Mouse (Mus musculus): ENCODE measurements around the gene Dnaja1. TPM values are rescaled to one million over a fixed set of nuclear protein-coding genes. Genes with fewer than 3 reads are reported as not detected.

Dnaja1 gene
- total and polyA plus RNA-seq, 2 experiments from 2014 or later: 104 to 650 TPM

- DNase-seq (ENCODE audit: low spot score): peak; percentile 98
- Histone ChIP-seq H3K27ac (ENCODE audit: low read depth, low read length) (peak within 1 kb of the TSS; percentile 93), H3K4me1 (ENCODE audit: insufficient read depth, low read length) (peaks cover 12% of the 10 kb centered on the region; the same call in 1 of the 2 replicates), H3K27me3 (ENCODE audit: insufficient read depth, low read length) (no peaks in the 10 kb centered on the region), H3K36me3 (ENCODE audit: insufficient read depth, low read length) (no peaks in the 10 kb centered on the region), H3K9me3 (ENCODE audit: low read length) (no peaks in the 10 kb centered on the region), H3K4me3 (ENCODE audit: low read depth, low read length) (peak within 1 kb of the TSS; percentile 67), H3K9ac (replicated peaks; ENCODE audit: low read length, poor library complexity, severe bottlenecking) (peak within 1 kb of the TSS; percentile 65), H3K4me2 (ENCODE audit: low read depth, low read length, poor library complexity, severe bottlenecking) (peak within 1 kb of the TSS; percentile 54)
- peak; percentile 95 for ATAC-seq (ENCODE audit: low FRiP score)
- TF ChIP-seq CTCF (IDR thresholded peaks at IDR 0.05): peak; percentile 52
- under 1% methylated on average over 41 of the region's 42 CpGs for WGBS
Observed at GRCm38 (mm10) chr4:40702797-40703709, 18.9 kb upstream of the Dnaja1 start, which contains the start of gene Aptx. Gene Aptx, minus strand, starts transcription at chr4:40703194.

GRCm38 (mm10) chr4:40703710-40704275 lies 18.2 kb upstream of the Dnaja1 start:
- no peaks in the 10 kb centered on the region for H3K36me3 ChIP-seq (ENCODE audit: insufficient read depth, low read length)
- peak overlapping the region; percentile 65 for H3K9ac ChIP-seq (replicated peaks; ENCODE audit: low read length, poor library complexity, severe bottlenecking)
- H3K27ac ChIP-seq (ENCODE audit: low read depth, low read length): peak overlapping the region; percentile 93
- ATAC-seq (ENCODE audit: low FRiP score): no peak
- H3K27me3 ChIP-seq (ENCODE audit: insufficient read depth, low read length): no peaks in the 10 kb centered on the region
- peak overlapping the region; percentile 67 for H3K4me3 ChIP-seq (ENCODE audit: low read depth, low read length)
- peak overlapping the region; percentile 54 for H3K4me2 ChIP-seq (ENCODE audit: low read depth, low read length, poor library complexity, severe bottlenecking)
- DNase-seq (ENCODE audit: low spot score): no peak
- WGBS: 13% methylated on average over 9 of the region's 9 CpGs
- H3K4me1 ChIP-seq (ENCODE audit: insufficient read depth, low read length): peaks cover 12% of the 10 kb centered on the region; the same call in 1 of the 2 replicates
- no peaks in the 10 kb centered on the region for H3K9me3 ChIP-seq (ENCODE audit: low read length)
- no peak for TF ChIP-seq CTCF (IDR thresholded peaks at IDR 0.05)

- H3K27ac ChIP-seq (ENCODE audit: low read depth, low read length): no peak overlapping the region
- no peak overlapping the region for H3K4me3 ChIP-seq (ENCODE audit: low read depth, low read length)
- no peak for ATAC-seq (ENCODE audit: low FRiP score)
- no peak overlapping the region for H3K4me2 ChIP-seq (ENCODE audit: low read depth, low read length, poor library complexity, severe bottlenecking)
- WGBS: 93% methylated on average over 3 of the region's 3 CpGs
- DNase-seq (ENCODE audit: low spot score): no peak
- no peaks in the 10 kb centered on the region for H3K36me3 ChIP-seq (ENCODE audit: insufficient read depth, low read length)
- no peak overlapping the region for H3K9ac ChIP-seq (replicated peaks; ENCODE audit: low read length, poor library complexity, severe bottlenecking)
- H3K9me3 ChIP-seq (ENCODE audit: low read length): no peaks in the 10 kb centered on the region
- no peak for TF ChIP-seq CTCF (IDR thresholded peaks at IDR 0.05)
- H3K4me1 ChIP-seq (ENCODE audit: insufficient read depth, low read length): 0 out of 2 replicates have a peak, but pooled peaks cover 6% of the 10 kb centered on the region
- H3K27me3 ChIP-seq (ENCODE audit: insufficient read depth, low read length): no peaks in the 10 kb centered on the region
Observed at GRCm38 (mm10) chr4:40717141-40717540, 4.8 kb upstream of the Dnaja1 start.

- Histone ChIP-seq H3K4me3 (ENCODE audit: low read depth, low read length) (no peak overlapping the region), H3K9me3 (ENCODE audit: low read length) (no peaks in the 10 kb centered on the region), H3K4me2 (ENCODE audit: low read depth, low read length, poor library complexity, severe bottlenecking) (peak overlapping the region; percentile 55; the same call in 1 of the 2 replicates), H3K27me3 (ENCODE audit: insufficient read depth, low read length) (no peaks in the 10 kb centered on the region), H3K9ac (replicated peaks; ENCODE audit: low read length, poor library complexity, severe bottlenecking) (no peak overlapping the region), H3K4me1 (ENCODE audit: insufficient read depth, low read length) (peaks cover 11% of the 10 kb centered on the region; the same call in 1 of the 2 replicates), H3K36me3 (ENCODE audit: insufficient read depth, low read length) (no peaks in the 10 kb centered on the region), H3K27ac (ENCODE audit: low read depth, low read length) (no peak overlapping the region; the same call in 1 of the 2 replicates)
- 97% methylated on average over 8 of the region's 8 CpGs for WGBS
- no peak for TF ChIP-seq CTCF (IDR thresholded peaks at IDR 0.05)
- ATAC-seq (ENCODE audit: low FRiP score) (no peak), DNase-seq (ENCODE audit: low spot score) (no peak)
Observed at GRCm38 (mm10) chr4:40720910-40721309, 1.0 kb upstream of the Dnaja1 start.

- no peaks in the 10 kb centered on the region for H3K27me3 ChIP-seq (ENCODE audit: insufficient read depth, low read length)
- no peak for TF ChIP-seq CTCF (IDR thresholded peaks at IDR 0.05)
- ATAC-seq (ENCODE audit: low FRiP score) (peak; percentile 93), DNase-seq (ENCODE audit: low spot score) (peak; percentile 85)
- peak overlapping the region; percentile 94 for H3K9ac ChIP-seq (replicated peaks; ENCODE audit: low read length, poor library complexity, severe bottlenecking)
- WGBS: under 1% methylated on average over 53 of the region's 62 CpGs
- peak overlapping the region; percentile 55 for H3K4me2 ChIP-seq (ENCODE audit: low read depth, low read length, poor library complexity, severe bottlenecking)
- H3K36me3 ChIP-seq (ENCODE audit: insufficient read depth, low read length): no peaks in the 10 kb centered on the region
- H3K27ac ChIP-seq (ENCODE audit: low read depth, low read length): peak overlapping the region; percentile 99
- H3K9me3 ChIP-seq (ENCODE audit: low read length): no peaks in the 10 kb centered on the region
- peaks cover 11% of the 10 kb centered on the region; the same call in 1 of the 2 replicates for H3K4me1 ChIP-seq (ENCODE audit: insufficient read depth, low read length)
- peak overlapping the region; percentile 88 for H3K4me3 ChIP-seq (ENCODE audit: low read depth, low read length)
Observed at GRCm38 (mm10) chr4:40722687-40723460, 924 bp downstream of the Dnaja1 start.

Measured in midbrain, postnatal 0 days (tissue).